ENCODE assay signal across 13 mouse cellular contexts in genomic region chr4:83272917-83273615, GRCm38 (mm10). TPM values are rescaled to one million over a fixed set of nuclear protein-coding genes. Genes with fewer than 3 reads are reported as not detected.
A peak's percentile ranks its signal among the peaks of the same experiment; 100 is the strongest.
DNase-seq lines count a peak whose midpoint lies in the region; ATAC-seq and TF ChIP-seq lines count a peak whose summit lies in the region.
"Had no signal": no experiment of that assay in that cellular context is flagged by ENCODE, and none has a peak within 500 bp of the region (broad histone marks: within the 10 kb centered on the region; RNA-seq: fewer than 3 reads in every experiment).

No protein-coding gene starts in this region.

- peaks cover 9% of the 10 kb centered on the region for H3K79me2 ChIP-seq in liver, adult 2 months (ENCODE audit: control insufficient read depth, insufficient read depth, low read length)

- ATAC-seq in liver, embryonic 11.5 days (replicated peaks; ENCODE audit: low FRiP score), result peak; percentile 72
- ATAC-seq: forebrain, embryonic 16.5 days had no signal

- no peak overlapping the region for H3K9ac ChIP-seq in liver, adult 2 months (ENCODE audit: low read depth, low read length)
- peak overlapping the region; percentile 53 for H3K9ac ChIP-seq in liver, embryonic 11.5 days (ENCODE audit: low read depth, low read length)
- H3K9ac ChIP-seq: heart, embryonic 12.5 days had no signal

- no peak for DNase-seq in liver, adult 2 months (ENCODE audit: extremely low read depth, low read depth, low spot score)
- no peak for DNase-seq in liver
- DNase-seq in liver, embryonic 11.5 days (ENCODE audit: low spot score), result no peak
- no peak for DNase-seq in thymus, adult 2 months
- DNase-seq in cerebellum, adult 18-20 months, result no peak
- DNase-seq in kidney, adult 8-10 months, result no peak
- DNase-seq: cerebellum, adult 11-12 months had no signal

- peaks cover 1% of the 10 kb centered on the region; the same call in 1 of the 2 replicates for H3K36me3 ChIP-seq in liver, adult 2 months (ENCODE audit: control insufficient read depth, insufficient read depth, low read length)
- no peaks in the 10 kb centered on the region for H3K36me3 ChIP-seq in liver, embryonic 11.5 days (ENCODE audit: control insufficient read depth, insufficient read depth, low read length)
- peaks cover 37% of the 10 kb centered on the region for H3K36me3 ChIP-seq in megakaryocyte, embryonic 14.5 days (replicated peaks; ENCODE audit: low read length)
- no peaks in the 10 kb centered on the region for H3K36me3 ChIP-seq in thymus, adult 2 months (ENCODE audit: control insufficient read depth, insufficient read depth, low read length)
- H3K36me3 ChIP-seq: heart, embryonic 12.5 days; limb, embryonic 10.5 days had no signal

- WGBS in liver, adult 2 months, result 85% methylated on average over 9 of the region's 9 CpGs
- WGBS in bone marrow, adult 2 months, result 19% methylated on average over 9 of the region's 9 CpGs
- WGBS in liver, embryonic 11.5 days, result 43% methylated on average over 9 of the region's 9 CpGs
- 46% methylated on average over 9 of the region's 9 CpGs for WGBS in thymus, adult 2 months

- TF ChIP-seq CTCF in liver, adult 2 months (IDR thresholded peaks at IDR 0.05; ENCODE audit: low read depth, low read length), result no peak
- TF ChIP-seq CTCF in bone marrow, adult 2 months (IDR thresholded peaks at IDR 0.05; ENCODE audit: control insufficient read depth, insufficient read depth, low read length), result no peak
- TF ChIP-seq CTCF in thymus, adult 2 months (IDR thresholded peaks at IDR 0.05; ENCODE audit: borderline replicate concordance, control insufficient read depth, extremely low read depth, insufficient read depth, low read length, poor library complexity), result no peak

- H3K27me3 ChIP-seq in liver, adult 2 months (ENCODE audit: control insufficient read depth, insufficient read depth, low read length), result no peaks in the 10 kb centered on the region
- no peaks in the 10 kb centered on the region for H3K27me3 ChIP-seq in liver, embryonic 11.5 days (replicated peaks; ENCODE audit: control insufficient read depth, insufficient read depth, low read length)
- no peaks in the 10 kb centered on the region for H3K27me3 ChIP-seq in megakaryocyte, embryonic 14.5 days (replicated peaks)
- H3K27me3 ChIP-seq in thymus, adult 2 months (ENCODE audit: control insufficient read depth, insufficient read depth, low read length), result no peaks in the 10 kb centered on the region
- H3K27me3 ChIP-seq: heart, embryonic 12.5 days had no signal

- H3K4me1 ChIP-seq in liver, adult 2 months (ENCODE audit: control insufficient read depth, insufficient read depth, low read length), result peaks cover 13% of the 10 kb centered on the region
- peaks cover 5% of the 10 kb centered on the region for H3K4me1 ChIP-seq in bone marrow, adult 2 months (ENCODE audit: control insufficient read depth, insufficient read depth, low read length)
- H3K4me1 ChIP-seq in liver, embryonic 11.5 days (replicated peaks; ENCODE audit: control insufficient read depth, insufficient read depth, low read length), result peaks cover 5% of the 10 kb centered on the region; the same call in 1 of the 2 replicates
- H3K4me1 ChIP-seq in megakaryocyte, embryonic 14.5 days, result peaks cover 94% of the 10 kb centered on the region
- H3K4me1 ChIP-seq in thymus, adult 2 months (replicated peaks; ENCODE audit: control insufficient read depth, insufficient read depth, low read length), result peaks cover 9% of the 10 kb centered on the region
- H3K4me1 ChIP-seq: heart, embryonic 12.5 days; limb, embryonic 10.5 days had no signal

- peak overlapping the region; percentile 72 for H3K4me2 ChIP-seq in liver, embryonic 11.5 days
- H3K4me2 ChIP-seq: heart, embryonic 12.5 days; midbrain, embryonic 11.5 days had no signal

- no peaks in the 10 kb centered on the region for H3K9me3 ChIP-seq in liver, embryonic 11.5 days (ENCODE audit: control insufficient read depth, low read length)
- H3K9me3 ChIP-seq in megakaryocyte, embryonic 14.5 days, result no peaks in the 10 kb centered on the region
- H3K9me3 ChIP-seq: heart, embryonic 12.5 days; limb, embryonic 10.5 days had no signal

- TF ChIP-seq POLR2A in liver, adult 2 months (IDR thresholded peaks at IDR 0.05; ENCODE audit: extremely low read depth, insufficient read depth, low read length), result no peak
- TF ChIP-seq POLR2A in bone marrow, adult 2 months (IDR thresholded peaks at IDR 0.05; ENCODE audit: borderline replicate concordance, control insufficient read depth, low read depth, low read length), result no peak
- TF ChIP-seq POLR2A in thymus, adult 2 months (IDR thresholded peaks at IDR 0.05; ENCODE audit: control insufficient read depth, extremely low read depth, insufficient read depth, low read length, poor library complexity), result no peak

- peak overlapping the region; percentile 33; the same call in 1 of the 2 replicates for H3K4me3 ChIP-seq in liver, adult 2 months (ENCODE audit: insufficient read depth, low read depth, low read length)
- peak overlapping the region; percentile 58 for H3K4me3 ChIP-seq in bone marrow, adult 2 months (replicated peaks; ENCODE audit: control insufficient read depth, low read depth, low read length)
- H3K4me3 ChIP-seq in liver, embryonic 11.5 days (ENCODE audit: low read depth, low read length), result peak overlapping the region; percentile 42
- peak overlapping the region; percentile 90 for H3K4me3 ChIP-seq in megakaryocyte, embryonic 14.5 days (replicated peaks)
- no peak overlapping the region for H3K4me3 ChIP-seq in thymus, adult 2 months (ENCODE audit: control insufficient read depth, insufficient read depth, low read length)
- H3K4me3 ChIP-seq: heart, embryonic 12.5 days; limb, embryonic 10.5 days had no signal

- no peak overlapping the region for H3K27ac ChIP-seq in liver, adult 2 months (replicated peaks; ENCODE audit: insufficient read depth, low read depth, low read length)
- peak overlapping the region; percentile 79 for H3K27ac ChIP-seq in bone marrow, adult 2 months (ENCODE audit: control insufficient read depth, insufficient read depth, low read depth, low read length, poor library complexity)
- peak overlapping the region; percentile 84 for H3K27ac ChIP-seq in liver, embryonic 11.5 days (ENCODE audit: low read depth, low read length)
- H3K27ac ChIP-seq in thymus, adult 2 months (ENCODE audit: control insufficient read depth, insufficient read depth, low read length), result no peak overlapping the region
- H3K27ac ChIP-seq: limb, embryonic 10.5 days had no signal

RNA-seq across cellular contexts. Expression of gene Ttc39b, which starts 51.0 kb away (rescaled TPM):
- 21.0 and 21.3 TPM in 2 replicates for total RNA-seq in liver, adult 2 months (2014; rRNA removed)
- 6.5 and 6.7 TPM in 2 replicates for polyA plus RNA-seq in liver, adult 2 months (2012; rRNA removed)
- polyA plus RNA-seq in bone marrow, adult 2 months (2011; ENCODE audit: insufficient read depth, insufficient read length, low replicate concordance, missing spikeins), result 5.2 and 8.2 TPM in 2 replicates
- 5.1 and 5.6 TPM in 2 replicates for polyA plus RNA-seq in liver, embryonic 11.5 days (2014; fragmentation: Nextera tagmentation; extraction: Ambion mirVana)
- polyA plus RNA-seq in megakaryocyte, embryonic 14.5 days (2012; ENCODE audit: insufficient read depth, low replicate concordance), result 2.4 TPM in 1 of 2 replicates, not detected in the other
- 1.7 and 2.5 TPM in 2 replicates for polyA plus RNA-seq in thymus, adult 2 months (2012; rRNA removed)

Comparison
In these comparisons a context has a peak if more than half of its experiments do, and no peak if none do; other contexts are left out.
1. H3K27ac ChIP-seq: peak in bone marrow, adult 2 months (single experiment) and liver, embryonic 11.5 days (single experiment); none in liver, adult 2 months (single experiment) and thymus, adult 2 months (single experiment).